Mouse (Mus musculus): ENCODE measurements around the gene Hoxc13. TPM values are rescaled to one million over a fixed set of nuclear protein-coding genes. Genes with fewer than 3 reads are reported as not detected.

The Hoxc13 gene
- total RNA-seq, 2 experiments from 2014 or later, result not detected

DNA sequence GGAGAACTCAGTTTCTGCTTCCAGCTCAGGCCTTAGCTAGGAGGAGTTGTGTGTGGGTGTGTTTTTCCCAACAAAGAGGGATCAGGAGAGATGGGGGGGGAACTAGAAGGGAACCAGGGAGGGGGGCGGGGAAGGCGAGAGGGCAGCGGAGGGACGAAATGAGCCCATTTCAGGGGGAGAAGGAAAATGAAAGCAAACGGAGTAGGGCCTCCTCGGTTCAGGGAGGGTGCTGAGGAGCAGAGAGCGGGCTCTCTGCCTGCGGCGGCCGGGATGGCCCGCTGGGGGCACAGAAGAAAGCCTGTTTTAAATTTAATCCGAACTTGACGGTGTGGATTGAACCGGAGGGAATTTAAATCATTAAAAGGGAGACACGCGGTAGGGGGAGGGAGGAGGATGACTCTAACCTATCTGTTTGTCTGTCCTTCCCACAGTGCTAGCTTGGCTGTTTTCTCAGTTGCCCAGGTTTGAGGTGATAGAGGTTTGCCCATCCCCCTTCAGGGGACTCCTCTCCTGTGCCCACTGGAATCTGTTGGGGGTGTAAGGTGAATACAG, 56.6 kb downstream of the Hoxc13 start:
- DNase-seq (ENCODE audit: low spot score in 2 of 2), result no peak
- intact Hi-C loops (cut with DNase I), result no loop called here

Small RNA genes within 50 kb of the gene (microRNA-seq; reads per million reads assigned to microRNA genes)
- gene Mir196a-2, result 0.25 to 1.0 reads per million in 2 experiments

Other genes with a start within 250 kb of the Hoxc13 start
- 10 to 100 TPM; 11.6 to 14.2 TPM for gene Atp5g2, start 248.8 kb upstream of the Hoxc13 start, total RNA-seq (2021)
- gene Calcoco1, start 198.9 kb upstream of the Hoxc13 start, total RNA-seq (2021), result 10 to 100 TPM; 64.4 to 68.3 TPM
- gene Hoxc12, start 15.7 kb downstream of the Hoxc13 start, total RNA-seq (2021), result not detected
- gene Hoxc11, start 33.3 kb downstream of the Hoxc13 start, total RNA-seq (2021), result not detected
- not detected for gene Hoxc10, start 45.7 kb downstream of the Hoxc13 start, total RNA-seq (2021)
- gene Hoxc5, start 46.3 kb downstream of the Hoxc13 start, total RNA-seq (2021), result not detected
- not detected for gene Hoxc9, start 55.3 kb downstream of the Hoxc13 start, total RNA-seq (2021)
- gene Hoxc8, start 69.5 kb downstream of the Hoxc13 start, total RNA-seq (2021), result not detected
- gene Hoxc6, start 77.2 kb downstream of the Hoxc13 start, total RNA-seq (2021), result not detected
- not detected for gene Hoxc4, start 97.8 kb downstream of the Hoxc13 start, total RNA-seq (2021)
- 10 to 100 TPM; 19.2 to 20.9 TPM for gene Smug1, start 246.0 kb downstream of the Hoxc13 start, total RNA-seq (2021)